In genomic region chr14:16728175-16728838, GRCm38 (mm10) we compare ENCODE assay signal across 22 mouse cellular contexts.
DNase-seq lines count a peak whose midpoint lies in the region; ATAC-seq and TF ChIP-seq lines count a peak whose summit lies in the region.
"Had no signal": no experiment of that assay in that cellular context is flagged by ENCODE, and none has a peak within 500 bp of the region (broad histone marks: within the 10 kb centered on the region; RNA-seq: fewer than 3 reads in every experiment).

No protein-coding gene starts in this region.

- no peak overlapping the region for H3K4me2 ChIP-seq in lung, embryonic 16.5 days (ENCODE audit: low read depth, low read length)
- H3K4me2 ChIP-seq in limb, embryonic 14.5 days (replicated peaks; ENCODE audit: low read depth, low read length, severe bottlenecking), result no peak overlapping the region
- H3K4me2 ChIP-seq: embryonic facial prominence, embryonic 15.5 days; hindbrain, embryonic 13.5 days; liver, embryonic 12.5 days; midbrain, embryonic 12.5 days had no signal

- no peaks in the 10 kb centered on the region for H3K36me3 ChIP-seq in kidney, adult 2 months (ENCODE audit: control insufficient read depth, insufficient read depth, low read length)
- H3K36me3 ChIP-seq in lung, embryonic 16.5 days (ENCODE audit: control insufficient read depth, insufficient read depth, low read length), result no peaks in the 10 kb centered on the region
- no peaks in the 10 kb centered on the region for H3K36me3 ChIP-seq in limb, embryonic 14.5 days (ENCODE audit: control insufficient read depth, insufficient read depth, low read length)
- H3K36me3 ChIP-seq: embryonic facial prominence, embryonic 15.5 days; forebrain, embryonic 10.5 days; hindbrain, embryonic 13.5 days; liver, embryonic 12.5 days; midbrain, embryonic 12.5 days had no signal

- no peak for TF ChIP-seq POLR2A in kidney, adult 2 months (IDR thresholded peaks at IDR 0.05; ENCODE audit: low read depth, low read length)
- no peak for TF ChIP-seq POLR2A in limb, embryonic 14.5 days (IDR thresholded peaks at IDR 0.05; ENCODE audit: borderline replicate concordance, extremely low read depth, insufficient read depth, insufficient read length)

- peak; percentile 47 for DNase-seq in kidney, adult 2 months
- DNase-seq in kidney, postnatal 10 days, result no peak
- DNase-seq in lung, postnatal 36 days, result no peak
- peak; percentile 10 for DNase-seq in adipocyte (ENCODE audit: low spot score)
- DNase-seq in limb, embryonic 14.5 days (ENCODE audit: low spot score), result peak; percentile 45
- DNase-seq in layer of hippocampus, postnatal 14 days (ENCODE audit: low spot score in 2 of 2), result no peak
- no peak for DNase-seq in right cerebral cortex, adult 2 months (ENCODE audit: low spot score in 2 of 2)
- DNase-seq: adrenal gland, postnatal 36 days; B cell, adult 2 months; cerebellum, adult 9-10 months; gastrocnemius, postnatal 10 days; heart, adult 2 months; layer of hippocampus, postnatal 36 days; lung, postnatal 14 days; right cerebral cortex, adult 18-20 months had no signal

- H3K9ac ChIP-seq in lung, embryonic 16.5 days (ENCODE audit: low read length), result no peak overlapping the region
- no peak overlapping the region for H3K9ac ChIP-seq in limb, embryonic 14.5 days (ENCODE audit: low read depth, low read length, severe bottlenecking)
- H3K9ac ChIP-seq: embryonic facial prominence, embryonic 15.5 days; hindbrain, embryonic 13.5 days; liver, embryonic 12.5 days; midbrain, embryonic 12.5 days had no signal

- H3K4me3 ChIP-seq in kidney, adult 2 months (ENCODE audit: insufficient read depth, low read depth, low read length), result no peak overlapping the region
- no peak overlapping the region for H3K4me3 ChIP-seq in lung, embryonic 16.5 days (ENCODE audit: low read length)
- no peak overlapping the region for H3K4me3 ChIP-seq in limb, embryonic 14.5 days (replicated peaks; ENCODE audit: low read length)
- H3K4me3 ChIP-seq: embryonic facial prominence, embryonic 15.5 days; forebrain, embryonic 10.5 days; heart, adult 2 months; hindbrain, embryonic 13.5 days; liver, embryonic 12.5 days; midbrain, embryonic 12.5 days had no signal

- 86% methylated on average over 2 of the region's 2 CpGs for WGBS in kidney, adult 2 months
- 64% methylated on average over 2 of the region's 2 CpGs for WGBS in lung, embryonic 16.5 days
- 89% methylated on average over 2 of the region's 2 CpGs for WGBS in limb, embryonic 14.5 days

- no peak overlapping the region for H3K27ac ChIP-seq in kidney, adult 2 months (ENCODE audit: insufficient read depth, low read depth, low read length)
- peak overlapping the region; percentile 49 for H3K27ac ChIP-seq in lung, embryonic 16.5 days (ENCODE audit: low read length)
- no peak overlapping the region for H3K27ac ChIP-seq in limb, embryonic 14.5 days (replicated peaks; ENCODE audit: low read depth, low read length)
- H3K27ac ChIP-seq: embryonic facial prominence, embryonic 15.5 days; forebrain, embryonic 10.5 days; heart, adult 2 months; hindbrain, embryonic 13.5 days; liver, embryonic 12.5 days; midbrain, embryonic 12.5 days had no signal

- peak; percentile 88 for ATAC-seq in lung, embryonic 16.5 days (ENCODE audit: low read depth)
- no peak; the same call in 1 of the 2 replicates for ATAC-seq in limb, embryonic 14.5 days (ENCODE audit: low FRiP score, low read depth)
- ATAC-seq: liver, embryonic 12.5 days; Patski had no signal

- H3K27me3 ChIP-seq in kidney, adult 2 months (replicated peaks; ENCODE audit: control insufficient read depth, insufficient read depth, low read length), result no peaks in the 10 kb centered on the region
- H3K27me3 ChIP-seq in lung, embryonic 16.5 days (ENCODE audit: control insufficient read depth, insufficient read depth, low read depth, low read length), result no peaks in the 10 kb centered on the region
- no peaks in the 10 kb centered on the region for H3K27me3 ChIP-seq in limb, embryonic 14.5 days (ENCODE audit: control insufficient read depth, insufficient read depth, low read length)
- H3K27me3 ChIP-seq: embryonic facial prominence, embryonic 15.5 days; hindbrain, embryonic 13.5 days; liver, embryonic 12.5 days; Patski had no signal

- no peak for TF ChIP-seq CTCF in kidney, adult 2 months (conservative IDR thresholded peaks at IDR 0.05; ENCODE audit: insufficient read depth, insufficient read length, low read depth, low read length)

- H3K9me3 ChIP-seq in lung, embryonic 16.5 days (ENCODE audit: control insufficient read depth, low read length), result no peaks in the 10 kb centered on the region
- H3K9me3 ChIP-seq in limb, embryonic 14.5 days (ENCODE audit: control insufficient read depth, low read length), result no peaks in the 10 kb centered on the region
- H3K9me3 ChIP-seq: embryonic facial prominence, embryonic 15.5 days; hindbrain, embryonic 13.5 days; liver, embryonic 12.5 days; midbrain, embryonic 12.5 days had no signal

- H3K4me1 ChIP-seq in kidney, adult 2 months (ENCODE audit: control insufficient read depth, insufficient read depth, low read length), result no peaks in the 10 kb centered on the region
- H3K4me1 ChIP-seq in lung, embryonic 16.5 days (replicated peaks; ENCODE audit: control insufficient read depth, insufficient read depth, low read length), result peaks cover 11% of the 10 kb centered on the region
- H3K4me1 ChIP-seq in limb, embryonic 14.5 days (ENCODE audit: control insufficient read depth, insufficient read depth, low read length), result peaks cover under 1% of the 10 kb centered on the region
- H3K4me1 ChIP-seq: embryonic facial prominence, embryonic 15.5 days; liver, embryonic 12.5 days had no signal

Comparison
In these comparisons a context has a peak if more than half of its experiments do, and no peak if none do; other contexts are left out.
1. DNase-seq: peak in kidney, adult 2 months (single experiment), adipocyte (single experiment) and limb, embryonic 14.5 days (single experiment); none in kidney, postnatal 10 days (single experiment), lung, postnatal 36 days (single experiment), layer of hippocampus, postnatal 14 days (0 of 2) and right cerebral cortex, adult 2 months (0 of 2).